In the genomic region with DNA sequence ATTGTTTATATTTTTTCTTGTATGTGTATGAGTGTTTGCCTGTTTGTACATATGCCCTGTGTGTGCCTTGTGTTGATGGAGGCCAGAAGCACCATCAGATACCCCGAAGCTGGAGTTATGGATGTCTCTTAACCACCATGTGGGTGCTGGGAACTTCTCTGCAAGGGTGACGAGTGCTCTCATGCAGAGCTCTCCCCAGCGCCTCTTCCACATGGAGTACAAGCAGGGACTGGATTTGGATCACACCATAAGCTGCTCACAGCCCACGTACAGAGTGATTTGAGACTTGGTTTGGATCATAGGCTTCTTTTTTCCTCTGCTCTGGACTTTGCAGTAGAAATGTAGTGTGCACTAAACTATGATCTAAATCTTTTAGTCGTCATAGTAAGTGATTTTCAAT, we compare ENCODE assay signal across 15 mouse cellular contexts. TPM values are rescaled to one million over a fixed set of nuclear protein-coding genes. Genes with fewer than 3 reads are reported as not detected.
DNase-seq lines count a peak whose midpoint lies in the region.
"Had no signal": no experiment of that assay in that cellular context is flagged by ENCODE, and none has a peak within 500 bp of the region (broad histone marks: within the 10 kb centered on the region; RNA-seq: fewer than 3 reads in every experiment).

No protein-coding gene starts in this region.

- DNase-seq in frontal cortex, adult 2 months (ENCODE audit: extremely low spot score in 1 of 2, low spot score in 1 of 2): peak; percentile 40 to 61
- DNase-seq in frontal cortex, postnatal 10 days (ENCODE audit: low spot score in 2 of 2): no peak
- peak; percentile 64 for DNase-seq in layer of hippocampus, adult 9-11 months
- no peak for DNase-seq in layer of hippocampus, adult 11-12 months (ENCODE audit: low spot score)
- peak; percentile 37 to 51 for DNase-seq in right cerebral cortex, adult 2 months (ENCODE audit: low spot score in 2 of 2)
- no peak for DNase-seq in right cerebral cortex, postnatal 4 days
- DNase-seq in embryo, embryonic 9.5 days (ENCODE audit: extremely low spot score): no peak
- DNase-seq: adrenal gland, postnatal 14 days; cerebellum, adult 18-20 months; cerebellum, adult 9-11 months; cerebellum, postnatal 36 days; forebrain, postnatal 0 days; gastrocnemius, postnatal 36 days; heart, adult 18-20 months; heart, postnatal 14 days had no signal

RNA-seq across cellular contexts. Expression of gene Pcnx, which starts 34.5 kb away (rescaled TPM):
- 36.9 and 40.1 TPM in 2 replicates for polyA plus RNA-seq in frontal cortex, adult 2 months (2012; rRNA removed)

Comparison
In these comparisons a context has a peak if more than half of its experiments do, and no peak if none do; other contexts are left out.
1. DNase-seq: peak in frontal cortex, adult 2 months (2 of 2), layer of hippocampus, adult 9-11 months (single experiment) and right cerebral cortex, adult 2 months (2 of 2); none in frontal cortex, postnatal 10 days (0 of 2), layer of hippocampus, adult 11-12 months (single experiment), right cerebral cortex, postnatal 4 days (single experiment) and embryo, embryonic 9.5 days (single experiment).